Comparison of ENCODE assay signal across 12 mouse cellular contexts in genomic region chr8:90490734-90491441, GRCm38 (mm10).
DNase-seq lines count a peak whose midpoint lies in the region; ATAC-seq and TF ChIP-seq lines count a peak whose summit lies in the region.
"Had no signal": no experiment of that assay in that cellular context is flagged by ENCODE, and none has a peak within 500 bp of the region (broad histone marks: within the 10 kb centered on the region; RNA-seq: fewer than 3 reads in every experiment).

No protein-coding gene starts in this region.

- TF ChIP-seq CTCF in brain, embryonic 14.5 days (IDR thresholded peaks at IDR 0.05; ENCODE audit: borderline replicate concordance, extremely low read depth, insufficient read depth, insufficient read length): no peak

- TF ChIP-seq POLR2A in brain, embryonic 14.5 days (IDR thresholded peaks at IDR 0.05; ENCODE audit: borderline replicate concordance, extremely low read depth, insufficient read depth, insufficient read length, poor library complexity, severe bottlenecking): no peak

- H3K4me2 ChIP-seq in heart, embryonic 14.5 days (ENCODE audit: low read length): peak overlapping the region; percentile 49
- H3K4me2 ChIP-seq in forebrain, embryonic 16.5 days (ENCODE audit: low read length): peak overlapping the region; percentile 15
- H3K4me2 ChIP-seq in midbrain, embryonic 13.5 days (replicated peaks): peak overlapping the region; percentile 14; the same call in 1 of the 2 replicates
- H3K4me2 ChIP-seq: stomach, embryonic 15.5 days had no signal

- H3K36me3 ChIP-seq in heart, embryonic 14.5 days (ENCODE audit: control insufficient read depth, insufficient read depth, low read length): no peaks in the 10 kb centered on the region
- no peaks in the 10 kb centered on the region for H3K36me3 ChIP-seq in forebrain, embryonic 16.5 days (ENCODE audit: control insufficient read depth, insufficient read depth)
- no peaks in the 10 kb centered on the region for H3K36me3 ChIP-seq in midbrain, embryonic 13.5 days
- H3K36me3 ChIP-seq: stomach, embryonic 15.5 days had no signal

- H3K27ac ChIP-seq in heart, embryonic 14.5 days (replicated peaks in 1 of 2; ENCODE audit: control insufficient read depth in 1 of 2, insufficient read depth in 1 of 2, low read depth in 2 of 2, low read length in 2 of 2): no peak overlapping the region
- no peak overlapping the region for H3K27ac ChIP-seq in forebrain, embryonic 16.5 days (ENCODE audit: low read length)
- peak overlapping the region; percentile 65; the same call in 1 of the 2 replicates for H3K27ac ChIP-seq in midbrain, embryonic 13.5 days
- H3K27ac ChIP-seq: stomach, embryonic 15.5 days had no signal

- peaks cover 0 to 4% of the 10 kb centered on the region in 2 experiments; a peak in 2 of 4 replicates for H3K4me1 ChIP-seq in heart, embryonic 14.5 days (ENCODE audit: control insufficient read depth in 2 of 2, insufficient read depth in 2 of 2, low read length in 2 of 2)
- H3K4me1 ChIP-seq in forebrain, embryonic 16.5 days (replicated peaks; ENCODE audit: control insufficient read depth, insufficient read depth, low read length): peaks cover 36% of the 10 kb centered on the region
- peaks cover 52% of the 10 kb centered on the region for H3K4me1 ChIP-seq in midbrain, embryonic 13.5 days (replicated peaks)
- H3K4me1 ChIP-seq: stomach, embryonic 15.5 days had no signal

- 49% methylated on average over 17 of the region's 17 CpGs for WGBS in heart, embryonic 14.5 days
- WGBS in forebrain, embryonic 16.5 days: 42% methylated on average over 16 of the region's 17 CpGs
- 52% methylated on average over 17 of the region's 17 CpGs for WGBS in midbrain, embryonic 13.5 days

- no peaks in the 10 kb centered on the region for H3K9me3 ChIP-seq in heart, embryonic 14.5 days (ENCODE audit: control insufficient read depth, low read length)
- no peaks in the 10 kb centered on the region for H3K9me3 ChIP-seq in forebrain, embryonic 16.5 days (ENCODE audit: control insufficient read depth, low read length)
- no peaks in the 10 kb centered on the region for H3K9me3 ChIP-seq in midbrain, embryonic 13.5 days
- H3K9me3 ChIP-seq: stomach, embryonic 15.5 days had no signal

- ATAC-seq in heart, embryonic 14.5 days (ENCODE audit: insufficient number of reproducible peaks, insufficient read depth, low FRiP score, low read depth): no peak
- peak; percentile 69; the same call in 1 of the 2 replicates for ATAC-seq in forebrain, embryonic 16.5 days
- peak; percentile 46; the same call in 1 of the 2 replicates for ATAC-seq in midbrain, embryonic 13.5 days
- no peak for ATAC-seq in CD4-positive, CD25-positive, alpha-beta regulatory T cell, adult 4 months

- H3K27me3 ChIP-seq in heart, embryonic 14.5 days (ENCODE audit: control insufficient read depth, insufficient read depth, low read length): no peaks in the 10 kb centered on the region
- no peaks in the 10 kb centered on the region for H3K27me3 ChIP-seq in forebrain, embryonic 16.5 days (replicated peaks; ENCODE audit: control insufficient read depth, insufficient read depth, low read length)
- no peaks in the 10 kb centered on the region for H3K27me3 ChIP-seq in midbrain, embryonic 13.5 days
- H3K27me3 ChIP-seq: stomach, embryonic 15.5 days had no signal

- no peak overlapping the region for H3K9ac ChIP-seq in heart, embryonic 14.5 days (ENCODE audit: low read length)
- no peak overlapping the region for H3K9ac ChIP-seq in forebrain, embryonic 16.5 days (replicated peaks; ENCODE audit: low read depth, low read length)
- no peak overlapping the region for H3K9ac ChIP-seq in midbrain, embryonic 13.5 days (replicated peaks)
- H3K9ac ChIP-seq: stomach, embryonic 15.5 days had no signal

- H3K4me3 ChIP-seq in heart, embryonic 14.5 days (ENCODE audit: control insufficient read depth in 1 of 2, insufficient read depth in 1 of 2, low read depth in 1 of 2, low read length in 2 of 2): 0 out of 4 replicates have a peak overlapping the region, but pooled peaks of 1 of the 2 experiments have one; percentile 6
- H3K4me3 ChIP-seq in forebrain, embryonic 16.5 days (replicated peaks; ENCODE audit: low read length): no peak overlapping the region
- H3K4me3 ChIP-seq in midbrain, embryonic 13.5 days (replicated peaks): no peak overlapping the region
- H3K4me3 ChIP-seq: stomach, embryonic 15.5 days had no signal

- DNase-seq in heart, adult 18-20 months: no peak
- peak; percentile 77 for DNase-seq in brain, embryonic 14.5 days (ENCODE audit: low read depth)
- no peak for DNase-seq in ovary, postnatal 10 days (ENCODE audit: low spot score)
- DNase-seq in adrenal gland, postnatal 36 days: no peak
- DNase-seq: gastrocnemius, postnatal 36 days; lung, postnatal 10 days; right cerebral cortex, postnatal 4 days had no signal

Comparison
In these comparisons a context has a peak if more than half of its experiments do, and no peak if none do; other contexts are left out.
1. ATAC-seq: peak in forebrain, embryonic 16.5 days (single experiment) and midbrain, embryonic 13.5 days (single experiment); none in heart, embryonic 14.5 days (single experiment) and CD4-positive, CD25-positive, alpha-beta regulatory T cell, adult 4 months (single experiment).
2. Peak in every context shown above with its lines, with median percentiles within 50 percentile points of each other: H3K4me2 ChIP-seq.